Mouse (Mus musculus): ENCODE results near the gene Stx11. TPM values are rescaled to one million over a fixed set of nuclear protein-coding genes. Genes with fewer than 3 reads are reported as not detected.

Gene Stx11
- polyA plus RNA-seq (2017; shearing (Covaris generic)) = 10 to 100 TPM; 19.2 to 28.4 (median 20.6) TPM

DNA sequence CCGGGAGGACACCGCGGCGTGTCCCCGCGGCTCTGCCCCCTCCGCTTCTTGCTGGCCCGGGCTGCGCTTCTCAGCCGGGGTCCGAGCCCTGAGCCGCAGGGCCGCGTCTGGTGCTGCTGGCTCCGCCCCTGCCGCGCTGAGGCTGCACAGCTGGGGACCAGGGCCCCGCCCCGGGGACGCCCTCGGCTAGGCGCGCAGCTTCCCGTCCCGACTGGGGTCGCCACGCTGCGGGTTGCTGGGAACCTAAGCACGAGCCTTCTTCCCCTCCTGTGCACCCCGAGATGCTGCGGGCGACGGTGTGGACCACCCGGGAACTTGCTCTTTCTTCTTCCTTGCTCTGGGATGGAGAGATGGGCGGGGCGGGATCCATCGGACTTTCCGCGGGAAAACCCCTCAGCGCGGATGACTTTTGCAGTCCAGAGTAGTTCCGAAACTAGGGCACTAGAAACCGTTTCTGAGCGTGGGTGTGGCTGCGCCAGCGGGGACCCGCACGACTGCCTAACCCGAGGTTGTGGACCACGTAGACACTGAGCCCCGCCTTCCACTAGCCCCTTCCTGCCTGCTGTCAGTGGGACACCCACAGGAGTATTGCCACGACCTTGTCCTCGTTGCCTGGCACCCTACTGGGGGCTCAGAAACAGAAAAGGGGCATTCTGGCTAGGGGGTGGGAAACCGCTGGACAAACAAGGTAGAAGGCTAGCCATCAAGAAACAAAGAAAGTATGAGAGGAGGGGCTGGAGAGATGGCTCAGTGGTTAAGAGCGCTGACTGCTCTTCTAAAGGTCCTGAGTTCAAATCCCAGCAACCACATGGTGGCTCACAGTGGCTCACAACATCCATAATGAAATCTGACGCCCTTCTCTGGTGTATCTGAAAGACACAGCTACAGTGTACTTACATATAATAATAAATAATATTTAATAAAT is at the start of gene Stx11:
TSS of gene Stx11 (minus strand) at position 148 of the 925 bp plus-strand sequence.
- ATAC-seq = peak; percentile 72

GRCm38 (mm10) chr10:13008737-13009121 is 44.6 kb upstream of the Stx11 start:
- ATAC-seq = no peak

DNA sequence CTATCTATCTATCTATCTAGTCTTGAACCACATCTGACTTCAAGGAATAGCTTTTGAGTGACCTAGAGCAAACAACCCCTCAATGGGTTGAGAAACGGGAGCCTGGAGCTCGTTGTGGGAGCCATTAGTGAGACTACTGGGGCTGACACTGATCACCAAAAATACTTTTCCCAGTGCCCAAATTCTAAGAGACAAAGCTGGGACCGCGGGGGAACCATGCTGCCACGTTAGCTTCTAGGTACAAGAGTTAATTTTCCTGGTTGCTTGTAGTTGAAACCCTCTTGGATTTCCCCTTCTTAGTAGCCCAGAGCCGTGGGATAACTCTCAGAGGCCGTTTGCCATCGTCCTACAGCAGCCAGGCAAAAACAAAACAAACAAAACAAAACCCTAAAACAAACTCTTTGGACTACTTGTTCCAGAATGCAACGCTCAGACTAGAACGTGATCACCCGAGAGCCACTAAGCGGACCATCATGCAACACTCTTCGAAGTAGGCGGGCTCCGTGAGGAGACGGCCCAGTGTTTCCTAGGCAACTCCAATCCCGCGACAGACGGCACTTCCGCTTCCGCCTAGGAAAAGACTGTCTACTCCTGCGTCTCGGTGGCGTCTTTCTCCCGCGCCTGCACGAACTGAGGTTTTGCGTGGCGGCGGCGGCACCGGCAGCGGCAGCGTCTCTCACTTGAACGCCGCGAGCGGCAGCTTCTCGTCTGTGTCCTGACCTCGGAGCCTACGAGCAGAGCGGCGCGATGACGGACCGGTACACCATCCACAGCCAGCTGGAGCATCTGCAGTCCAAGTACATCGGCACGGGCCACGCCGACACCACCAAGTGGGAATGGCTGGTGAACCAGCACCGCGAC is 44.0 kb upstream of the Stx11 start:
- peak; percentile 100 for ATAC-seq

DNA sequence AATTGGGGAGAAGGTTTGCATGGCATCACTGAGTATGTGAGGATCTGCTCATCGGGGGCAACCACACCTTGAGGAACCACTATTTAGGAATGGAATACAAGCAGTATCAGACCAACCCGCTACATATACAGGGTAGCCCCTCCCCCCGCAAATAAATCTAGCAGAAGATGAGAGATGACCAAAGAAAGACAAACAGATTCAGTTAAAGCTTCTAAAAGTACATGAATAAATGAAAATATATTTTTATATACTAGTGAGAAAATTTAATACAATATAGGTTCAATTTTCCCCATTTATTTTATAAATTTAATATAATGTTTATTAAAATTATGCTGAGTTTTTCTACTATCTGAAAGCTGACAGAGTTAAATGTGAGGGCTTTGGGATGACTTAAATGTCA is 40.9 kb upstream of the Stx11 start, which contains the start of gene Sf3b5:
TSS of gene Sf3b5 (plus strand) at position 301 of the 400 bp plus-strand sequence.
- ATAC-seq = no peak

- ATAC-seq = peak; percentile 98
Observed at GRCm38 (mm10) chr10:12996736-12997477, 32.8 kb upstream of the Stx11 start.

DNA sequence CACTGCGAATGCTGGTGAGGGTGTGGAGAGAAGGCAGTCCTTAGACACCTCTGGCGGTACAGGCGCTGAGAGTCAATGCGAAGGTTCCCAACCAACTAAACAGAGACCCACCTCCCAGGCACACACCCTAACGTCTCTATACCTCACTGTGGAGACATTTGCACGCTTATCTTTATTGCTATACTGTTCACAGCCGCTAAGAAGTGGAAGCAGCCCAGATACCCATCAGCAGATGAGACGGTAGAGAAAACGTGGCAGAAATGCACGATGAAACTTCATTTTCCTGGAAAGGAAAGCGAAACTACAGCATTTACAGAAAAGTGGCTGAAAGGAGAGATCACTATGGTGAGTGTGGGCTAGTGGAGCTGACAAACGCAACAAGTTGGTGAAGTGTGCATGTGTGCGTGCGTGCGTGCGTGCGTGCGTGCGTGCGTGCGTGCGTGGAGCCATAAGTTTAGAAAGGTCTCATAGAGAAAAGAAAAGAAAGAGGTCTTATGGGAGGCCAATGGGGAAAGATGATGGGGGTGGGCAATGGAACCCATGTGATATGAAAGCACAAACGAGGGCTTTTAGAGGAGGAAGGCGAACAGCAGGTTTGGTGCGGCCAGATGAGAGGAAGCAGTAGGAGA is 29.4 kb upstream of the Stx11 start:
- peak; percentile 19 for ATAC-seq

DNA sequence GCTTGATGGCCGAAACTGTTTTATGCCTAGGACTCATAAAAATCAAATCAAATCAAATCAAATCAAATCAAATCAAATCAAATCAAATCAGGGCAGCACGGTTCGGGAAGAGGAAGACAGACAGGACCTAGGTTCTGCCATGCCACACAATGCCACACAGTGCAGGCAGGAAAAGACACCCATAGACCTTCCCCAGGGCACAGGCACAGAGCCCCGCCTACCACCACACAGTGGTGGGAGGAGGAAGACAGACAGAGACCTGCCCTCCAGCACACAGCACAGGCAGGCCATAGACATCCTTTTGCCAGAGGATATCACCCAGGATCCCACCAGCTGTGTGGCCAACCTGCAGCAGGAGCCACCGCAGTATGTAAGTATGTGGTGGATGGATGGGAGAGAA is 27.9 kb upstream of the Stx11 start:
- no peak for ATAC-seq

DNA sequence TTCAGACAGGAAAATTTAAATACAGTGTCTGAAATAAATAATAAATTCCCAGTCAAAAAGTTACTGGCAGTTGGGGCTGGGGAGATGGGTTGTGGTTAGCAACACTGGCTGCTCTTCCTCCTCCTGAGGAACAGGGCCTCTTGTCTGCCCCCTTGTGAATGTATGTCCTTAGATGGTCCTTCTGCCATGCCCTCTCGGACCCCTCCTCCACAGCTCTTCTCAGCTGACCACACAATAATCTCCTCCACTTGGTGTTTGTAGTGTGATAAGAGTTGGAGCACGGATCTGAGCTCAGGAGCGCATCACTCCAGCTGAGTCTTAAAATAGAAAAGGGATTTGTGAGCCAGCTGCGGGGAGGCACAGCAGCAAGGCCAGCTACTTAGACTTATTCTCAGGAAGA is 22.8 kb upstream of the Stx11 start:
- ATAC-seq = no peak

DNA sequence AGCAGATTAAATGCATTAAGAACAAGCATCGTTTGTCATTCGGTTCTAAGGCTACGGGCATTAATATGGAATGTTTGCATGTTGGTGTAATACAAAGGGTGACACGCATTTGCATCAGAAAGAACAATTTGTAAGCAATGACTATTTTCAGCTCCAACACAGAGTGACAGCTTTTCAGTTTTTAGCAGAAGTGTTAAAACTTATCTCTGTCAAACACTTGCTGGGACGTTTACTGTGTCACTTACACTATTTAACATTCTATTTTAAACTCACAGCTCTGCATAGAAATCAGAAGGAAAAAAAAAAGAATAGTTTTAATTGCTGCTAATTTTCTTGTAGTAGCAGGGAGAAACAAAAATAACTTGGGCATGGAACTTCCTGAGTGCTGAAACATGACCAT is 22.4 kb upstream of the Stx11 start:
- ATAC-seq = no peak

DNA sequence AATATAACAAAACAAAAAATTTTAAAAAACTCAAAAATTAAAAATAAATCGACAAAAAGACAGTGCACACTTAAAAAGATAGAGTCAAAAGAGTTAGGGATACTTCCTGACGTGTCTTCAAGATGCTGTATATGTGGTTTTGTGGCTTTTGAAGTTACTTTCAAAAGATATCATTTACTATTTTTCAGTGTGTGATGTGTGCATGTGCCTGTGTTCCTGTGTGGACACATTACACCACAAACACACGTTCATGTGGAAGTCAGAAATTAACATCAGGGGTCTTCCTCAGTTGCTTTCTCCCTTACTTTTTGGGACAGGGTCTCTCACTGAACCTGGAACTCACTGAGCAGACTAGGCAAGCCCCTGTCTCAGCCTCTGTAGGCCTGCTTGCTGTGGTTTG is 20.9 kb upstream of the Stx11 start:
- ATAC-seq = peak; percentile 47

DNA sequence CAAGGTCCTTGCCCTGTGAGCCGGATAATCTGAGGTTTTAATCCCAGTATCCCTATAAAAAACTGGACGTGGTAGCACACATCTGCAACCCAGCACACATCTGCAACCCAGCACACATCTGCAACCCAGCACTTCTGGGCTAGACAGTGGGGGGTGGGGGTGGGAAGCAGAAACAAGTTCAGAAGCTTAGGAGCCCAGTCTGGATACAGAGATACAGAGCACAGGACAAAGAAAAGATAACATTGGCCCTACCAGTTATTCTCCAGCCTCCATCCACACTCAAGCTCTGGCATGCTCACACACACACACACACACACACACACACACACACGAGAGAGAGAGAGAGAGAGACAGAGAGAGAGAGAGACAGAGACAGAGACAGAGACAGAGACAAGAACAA is 19.4 kb upstream of the Stx11 start:
- ATAC-seq = no peak

- peak; percentile 39 for ATAC-seq
Observed at GRCm38 (mm10) chr10:12981071-12981470, 17.0 kb upstream of the Stx11 start.

GRCm38 (mm10) chr10:12977787-12978212 is 13.7 kb upstream of the Stx11 start:
- peak; percentile 49 for ATAC-seq

DNA sequence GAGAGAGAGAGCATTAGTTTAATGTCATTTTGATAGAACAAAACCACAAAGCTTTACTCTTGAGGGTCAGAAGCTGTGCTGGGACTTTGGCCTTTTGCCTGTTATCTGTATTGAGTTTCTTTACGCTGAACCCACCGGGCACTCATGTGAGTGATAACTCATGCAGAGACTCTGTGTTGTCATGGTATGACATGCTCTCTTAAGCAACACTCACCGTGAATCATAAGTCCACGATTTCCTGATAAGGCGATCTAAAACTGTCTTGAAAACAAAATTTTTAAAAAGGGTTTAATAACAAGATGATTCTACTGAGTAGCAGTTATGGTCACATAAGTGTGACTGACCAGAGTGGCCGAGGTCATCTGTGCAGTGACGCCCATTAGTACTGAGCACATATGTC is 12.5 kb upstream of the Stx11 start:
- ATAC-seq = no peak

- ATAC-seq = no peak
Observed at GRCm38 (mm10) chr10:12975957-12976356, 11.9 kb upstream of the Stx11 start.

GRCm38 (mm10) chr10:12975461-12975860 is 11.4 kb upstream of the Stx11 start:
- ATAC-seq = no peak

GRCm38 (mm10) chr10:12974572-12974971 is 10.5 kb upstream of the Stx11 start:
- peak; percentile 70 for ATAC-seq

- ATAC-seq = no peak
Observed at GRCm38 (mm10) chr10:12965669-12966180, 1.6 kb upstream of the Stx11 start.

GRCm38 (mm10) chr10:12963362-12964147 is 543 bp downstream of the Stx11 start:
- ATAC-seq = peak; percentile 73

GRCm38 (mm10) chr10:12962238-12962637 is 1.9 kb downstream of the Stx11 start:
- no peak for ATAC-seq

- no peak for ATAC-seq
Observed at GRCm38 (mm10) chr10:12961546-12961945, 2.6 kb downstream of the Stx11 start.
